In genomic region chr19:55148109-55148508, GRCm38 (mm10) we compare ENCODE assay signal across 32 mouse cellular contexts. TPM values are rescaled to one million over a fixed set of nuclear protein-coding genes. Genes with fewer than 3 reads are reported as not detected.
DNase-seq lines count a peak whose midpoint lies in the region; ATAC-seq and TF ChIP-seq lines count a peak whose summit lies in the region.
"Had no signal": no experiment of that assay in that cellular context is flagged by ENCODE, and none has a peak within 500 bp of the region (broad histone marks: within the 10 kb centered on the region; RNA-seq: fewer than 3 reads in every experiment).

No protein-coding gene starts in this region.

- ATAC-seq in intestine, embryonic 15.5 days: peak; percentile 48; the same call in 1 of the 2 replicates
- ATAC-seq: activated CD4-positive, CD25-positive, alpha-beta regulatory T cell, adult 4 months; CD4-positive, CD25-positive, alpha-beta regulatory T cell, adult 4 months; forebrain, embryonic 13.5 days; forebrain, postnatal 0 days; hindbrain, embryonic 16.5 days had no signal

- no peak for TF ChIP-seq CTCF in liver, adult 2 months (IDR thresholded peaks at IDR 0.05; ENCODE audit: low read depth, low read length)
- TF ChIP-seq CTCF in MEL (IDR thresholded peaks at IDR 0.05 in 2 of 3, conservative IDR thresholded peaks at IDR 0.05 in 1 of 3; ENCODE audit: control insufficient read depth in 1 of 3, insufficient read depth in 1 of 3, low read depth in 2 of 3, low read length in 3 of 3, poor library complexity in 1 of 3, severe bottlenecking in 1 of 3): no peak

- no peak for TF ChIP-seq POLR2A in liver, adult 2 months (IDR thresholded peaks at IDR 0.05; ENCODE audit: extremely low read depth, insufficient read depth, low read length)
- no peak for TF ChIP-seq POLR2A in MEL (IDR thresholded peaks at IDR 0.05; ENCODE audit: control insufficient read depth in 1 of 2, insufficient read depth in 1 of 2, low read depth in 1 of 2, low read length in 2 of 2, poor library complexity in 1 of 2)

- TF ChIP-seq EP300 in MEL (IDR thresholded peaks at IDR 0.05; ENCODE audit: low read depth in 1 of 2, low read length in 2 of 2): no peak

- H3K4me1 ChIP-seq in liver, adult 2 months (ENCODE audit: control insufficient read depth, insufficient read depth, low read length): peaks cover 25% of the 10 kb centered on the region
- H3K4me1 ChIP-seq in MEL (ENCODE audit: control insufficient read depth in 1 of 2, insufficient read depth in 2 of 2, low read length in 2 of 2): no peaks in the 10 kb centered on the region
- peaks cover 15% of the 10 kb centered on the region; the same call in 1 of the 2 replicates for H3K4me1 ChIP-seq in intestine, embryonic 15.5 days (replicated peaks)

- H3K4me2 ChIP-seq in intestine, embryonic 15.5 days (replicated peaks): no peak overlapping the region
- H3K4me2 ChIP-seq: embryonic facial prominence, embryonic 13.5 days; forebrain, embryonic 13.5 days; heart, embryonic 13.5 days; hindbrain, embryonic 13.5 days had no signal

- WGBS in liver, adult 2 months: 26% methylated on average over 6 of the region's 6 CpGs
- WGBS in intestine, embryonic 15.5 days: 65% methylated on average over 6 of the region's 6 CpGs

- TF ChIP-seq RAD21 in MEL (IDR thresholded peaks at IDR 0.05; ENCODE audit: low read depth, low read length): no peak

- H3K27me3 ChIP-seq in liver, adult 2 months (ENCODE audit: control insufficient read depth, insufficient read depth, low read length): no peaks in the 10 kb centered on the region
- peaks cover under 1 to 7% of the 10 kb centered on the region in 2 experiments for H3K27me3 ChIP-seq in MEL (ENCODE audit: control insufficient read depth in 1 of 2, insufficient read depth in 2 of 2, low read length in 2 of 2)
- H3K27me3 ChIP-seq in intestine, embryonic 15.5 days (replicated peaks): no peaks in the 10 kb centered on the region
- H3K27me3 ChIP-seq: embryonic facial prominence, embryonic 13.5 days; forebrain, embryonic 13.5 days; heart, embryonic 13.5 days; hindbrain, embryonic 13.5 days had no signal

- no peak overlapping the region for H3K9ac ChIP-seq in liver, adult 2 months (ENCODE audit: low read depth, low read length)
- no peak overlapping the region for H3K9ac ChIP-seq in MEL (ENCODE audit: control insufficient read depth, low read depth, low read length, poor library complexity, severe bottlenecking)
- no peak overlapping the region for H3K9ac ChIP-seq in intestine, embryonic 15.5 days
- H3K9ac ChIP-seq: embryonic facial prominence, embryonic 13.5 days; forebrain, embryonic 13.5 days; forebrain, postnatal 0 days; heart, embryonic 13.5 days; hindbrain, embryonic 13.5 days had no signal

- H3K9me3 ChIP-seq in MEL (replicated peaks; ENCODE audit: insufficient read depth, low read length): no peaks in the 10 kb centered on the region
- H3K9me3 ChIP-seq in intestine, embryonic 15.5 days: no peaks in the 10 kb centered on the region
- H3K9me3 ChIP-seq: forebrain, embryonic 13.5 days; heart, embryonic 10.5 days; hindbrain, embryonic 13.5 days had no signal

- H3K79me2 ChIP-seq in liver, adult 2 months (ENCODE audit: control insufficient read depth, insufficient read depth, low read length): no peaks in the 10 kb centered on the region
- H3K79me2 ChIP-seq in MEL (ENCODE audit: control insufficient read depth, insufficient read depth, low read length, poor library complexity): no peaks in the 10 kb centered on the region

- H3K27ac ChIP-seq in liver, adult 2 months (replicated peaks; ENCODE audit: insufficient read depth, low read depth, low read length): peak overlapping the region; percentile 25; the same call in 1 of the 2 replicates
- H3K27ac ChIP-seq in MEL (ENCODE audit: control insufficient read depth, low read depth, low read length): no peak overlapping the region
- peak overlapping the region; percentile 3; the same call in 1 of the 2 replicates for H3K27ac ChIP-seq in intestine, embryonic 15.5 days
- H3K27ac ChIP-seq: embryonic facial prominence, embryonic 13.5 days; forebrain, embryonic 13.5 days; gastrocnemius, adult 2 months; heart, embryonic 10.5 days; heart, embryonic 13.5 days; hindbrain, embryonic 13.5 days had no signal

- no peak overlapping the region for H3K4me3 ChIP-seq in liver, adult 2 months (ENCODE audit: insufficient read depth, low read depth, low read length)
- no peak overlapping the region for H3K4me3 ChIP-seq in MEL (ENCODE audit: control insufficient read depth in 1 of 2, insufficient read depth in 1 of 2, low read depth in 2 of 2, low read length in 2 of 2)
- no peak overlapping the region for H3K4me3 ChIP-seq in intestine, embryonic 15.5 days (replicated peaks)
- H3K4me3 ChIP-seq: embryonic facial prominence, embryonic 10.5 days; embryonic facial prominence, embryonic 13.5 days; erythroblast, embryonic 14.5 days; forebrain, embryonic 13.5 days; gastrocnemius, adult 2 months; heart, embryonic 10.5 days; heart, embryonic 13.5 days; hindbrain, embryonic 13.5 days had no signal

- no peaks in the 10 kb centered on the region for H3K36me3 ChIP-seq in liver, adult 2 months (ENCODE audit: control insufficient read depth, insufficient read depth, low read length)
- H3K36me3 ChIP-seq in MEL (ENCODE audit: control insufficient read depth in 1 of 2, insufficient read depth in 2 of 2, low read length in 2 of 2): no peaks in the 10 kb centered on the region
- H3K36me3 ChIP-seq in intestine, embryonic 15.5 days: no peaks in the 10 kb centered on the region
- H3K36me3 ChIP-seq: embryonic facial prominence, embryonic 10.5 days; embryonic facial prominence, embryonic 13.5 days; heart, embryonic 10.5 days; heart, embryonic 13.5 days; hindbrain, embryonic 13.5 days had no signal

- DNase-seq in liver, adult 2 months (ENCODE audit: extremely low read depth, low read depth, low spot score): peak; percentile 76
- no peak for DNase-seq in liver
- DNase-seq in MEL (ENCODE audit: low read depth, low spot score): no peak
- peak; percentile 60 for DNase-seq in yolk sac, embryonic 10.5 days (ENCODE audit: low spot score)
- DNase-seq in right cerebral cortex, postnatal 4 days: no peak
- DNase-seq: adrenal gland, adult 8-10 months; adrenal gland, postnatal 25 days; cerebellum, adult 11-12 months; cerebellum, adult 8-10 months; cerebellum, postnatal 10 days; cerebellum, postnatal 36 days; embryo, embryonic 11 days; forebrain, postnatal 0 days; gastrocnemius, adult 2 months; gastrocnemius, postnatal 25 days; heart, adult 18-20 months; heart, postnatal 14 days; heart, postnatal 4 days had no signal

TF ChIP-seq in MEL, 35 proteins besides CTCF, POLR2A, EP300 and RAD21:
- TF ChIP-seq GATA1 (IDR thresholded peaks at IDR 0.05; ENCODE audit: low read depth, low read length) (0 out of 2 replicates have a peak, but pooled peaks have one; percentile 6), TAL1 (IDR thresholded peaks at IDR 0.05; ENCODE audit: low read length) (no peak)

RNA-seq across cellular contexts. Expression of gene Gpam, which starts 21.1 kb away (rescaled TPM):
- total RNA-seq in liver, adult 2 months (2014; rRNA removed): 261 and 274 TPM in 2 replicates
- 90.2 and 102 TPM in 2 replicates for polyA plus RNA-seq in liver, adult 2 months (2012; rRNA removed)
- 31.4 and 37.1 TPM in 2 replicates for total RNA-seq in MEL (2012; rRNA removed)
- polyA plus RNA-seq in MEL (2012; ENCODE audit: insufficient read depth in 1 of 2, insufficient read length in 2 of 2, low read depth in 1 of 2, low replicate concordance in 2 of 2, missing spikeins in 1 of 2): 100 to 1,000 TPM in 1 of 2 experiments, 10 to 100 TPM in 1; 26.2 to 327 TPM
- 23.5 and 24.5 TPM in 2 replicates for polyA plus RNA-seq in intestine, embryonic 15.5 days (2015; fragmentation: Nextera tagmentation; extraction: Ambion mirVana)

RNA-seq across cellular contexts. Expression of gene Tectb, which starts 32.4 kb away (rescaled TPM):
- 0.18 and 0.20 TPM in 2 replicates for total RNA-seq in liver, adult 2 months (2014; rRNA removed)
- 0.07 TPM in 1 of 2 replicates, not detected in the other for polyA plus RNA-seq in liver, adult 2 months (2012; rRNA removed)
- not detected in 2 replicates for total RNA-seq in MEL (2012; rRNA removed)
- not detected for polyA plus RNA-seq in MEL (2012; ENCODE audit: insufficient read depth in 1 of 2, insufficient read length in 2 of 2, low read depth in 1 of 2, low replicate concordance in 2 of 2, missing spikeins in 1 of 2)
- 0.08 and 0.11 TPM in 2 replicates for polyA plus RNA-seq in intestine, embryonic 15.5 days (2015; fragmentation: Nextera tagmentation; extraction: Ambion mirVana)
- total RNA-seq: forebrain, postnatal 0 days; gastrocnemius, adult 2 months had no signal
- polyA plus RNA-seq: activated CD4-positive, CD25-positive, alpha-beta regulatory T cell, adult 4 months; C2C12; CD4-positive, CD25-positive, alpha-beta regulatory T cell, adult 4 months; cortical plate, adult 2 months; embryonic facial prominence, embryonic 10.5 days; embryonic facial prominence, embryonic 13.5 days; erythroblast, embryonic 14.5 days; heart, embryonic 13.5 days; heart, embryonic 16.5 days; hindbrain, embryonic 16.5 days had no signal

Comparison
In these comparisons a context has a peak if more than half of its experiments do, and no peak if none do; other contexts are left out.
1. DNase-seq: peak in liver, adult 2 months (single experiment) and yolk sac, embryonic 10.5 days (single experiment); none in liver (single experiment), MEL (single experiment) and right cerebral cortex, postnatal 4 days (single experiment).